8 mouse cellular contexts compared by ENCODE assay signal in the genomic region with DNA sequence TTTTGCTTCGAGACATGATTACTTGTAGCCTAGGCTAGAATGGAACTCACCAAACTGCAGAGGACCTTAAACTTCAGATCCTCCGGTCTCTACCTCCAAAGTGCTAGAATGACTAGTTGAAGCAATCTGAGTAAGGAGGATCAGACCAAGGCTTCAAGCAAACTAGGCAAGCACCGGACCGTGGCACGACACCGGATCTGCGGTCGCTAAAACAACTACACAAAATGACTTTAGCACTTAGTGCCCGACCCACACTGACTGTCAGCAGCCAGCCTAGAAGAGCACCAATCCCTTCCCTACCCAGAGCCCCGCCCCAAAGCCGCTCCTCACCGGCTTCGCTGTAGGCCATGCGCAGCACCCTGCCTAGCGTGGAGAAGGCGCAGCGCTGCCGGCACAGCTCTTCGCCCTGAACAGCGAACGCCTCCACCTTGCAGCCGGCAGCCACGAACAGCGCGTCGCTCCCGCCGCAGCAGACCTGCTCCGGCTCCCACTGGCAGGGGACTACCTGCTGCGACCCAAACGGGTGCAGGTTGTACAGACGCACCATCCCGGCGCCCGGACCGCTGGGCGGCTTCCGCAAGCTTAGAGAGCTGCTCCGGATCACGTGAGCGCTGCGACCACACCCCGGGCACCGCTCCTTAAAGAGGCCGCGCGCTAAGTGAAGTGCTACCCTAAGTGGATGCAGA. TPM values are rescaled to one million over a fixed set of nuclear protein-coding genes. Genes with fewer than 3 reads are reported as not detected.
A peak's percentile ranks its signal among the peaks of the same experiment; 100 is the strongest.
DNase-seq lines count a peak whose midpoint lies in the region; ATAC-seq and TF ChIP-seq lines count a peak whose summit lies in the region.

TSS of gene Hps3 (minus strand) at position 597 of the 686 bp plus-strand sequence.

- DNase-seq in 3134 (ENCODE audit: extremely low read depth, insufficient read length, low spot score) = peak; percentile 97
- peak; percentile 91 to 94 for DNase-seq in adrenal gland, postnatal 36 days
- DNase-seq in heart, adult 2 months = peak; percentile 91 to 94
- DNase-seq in kidney, adult 9 months = peak; percentile 93
- DNase-seq in limb, embryonic 14.5 days (ENCODE audit: low spot score) = peak; percentile 85
- peak; percentile 86 for DNase-seq in midbrain, postnatal 0 days (ENCODE audit: low spot score)
- DNase-seq in spleen, postnatal 14 days (ENCODE audit: low spot score in 2 of 2) = peak; percentile 72 to 76

- TF ChIP-seq CTCF in heart, adult 2 months (IDR thresholded peaks at IDR 0.05) = peak; percentile 28; the same call in 1 of the 2 replicates
- TF ChIP-seq CTCF in midbrain, postnatal 0 days (IDR thresholded peaks at IDR 0.05) = no peak; the same call in 1 of the 2 replicates

- peak within 1 kb of the TSS; percentile 74 for H3K9ac ChIP-seq in embryonic facial prominence, embryonic 13.5 days
- peak within 1 kb of the TSS; percentile 87 for H3K9ac ChIP-seq in heart, adult 2 months (ENCODE audit: low read depth, low read length)
- H3K9ac ChIP-seq in limb, embryonic 14.5 days (ENCODE audit: low read depth, low read length, severe bottlenecking) = peak within 1 kb of the TSS; percentile 62
- H3K9ac ChIP-seq in midbrain, postnatal 0 days (replicated peaks; ENCODE audit: low read length, poor library complexity, severe bottlenecking) = peak within 1 kb of the TSS; percentile 64

- H3K9me3 ChIP-seq in embryonic facial prominence, embryonic 13.5 days = no peaks in the 10 kb centered on the region
- no peaks in the 10 kb centered on the region for H3K9me3 ChIP-seq in limb, embryonic 14.5 days (ENCODE audit: control insufficient read depth, low read length)
- H3K9me3 ChIP-seq in midbrain, postnatal 0 days (ENCODE audit: low read length) = no peaks in the 10 kb centered on the region

- TF ChIP-seq POLR2A in heart, adult 2 months (IDR thresholded peaks at IDR 0.05; ENCODE audit: insufficient read depth, low read depth, low read length) = peak; percentile 83
- TF ChIP-seq POLR2A in limb, embryonic 14.5 days (IDR thresholded peaks at IDR 0.05; ENCODE audit: borderline replicate concordance, extremely low read depth, insufficient read depth, insufficient read length) = no peak

- H3K4me1 ChIP-seq in embryonic facial prominence, embryonic 13.5 days = peaks cover 11% of the 10 kb centered on the region
- peaks cover 7% of the 10 kb centered on the region for H3K4me1 ChIP-seq in heart, adult 2 months (ENCODE audit: control insufficient read depth, insufficient read depth, low read length)
- peaks cover 7% of the 10 kb centered on the region for H3K4me1 ChIP-seq in limb, embryonic 14.5 days (ENCODE audit: control insufficient read depth, insufficient read depth, low read length)
- H3K4me1 ChIP-seq in midbrain, postnatal 0 days (ENCODE audit: insufficient read depth, low read length) = peaks cover 7% of the 10 kb centered on the region; the same call in 1 of the 2 replicates

- under 1% methylated on average over 47 of the region's 47 CpGs for WGBS in embryonic facial prominence, embryonic 13.5 days
- under 1% methylated on average over 47 of the region's 47 CpGs for WGBS in heart, adult 2 months
- under 1% methylated on average over 38 of the region's 47 CpGs for WGBS in limb, embryonic 14.5 days
- WGBS in midbrain, postnatal 0 days = under 1% methylated on average over 47 of the region's 47 CpGs

- peak within 1 kb of the TSS; percentile 82 for H3K4me3 ChIP-seq in embryonic facial prominence, embryonic 13.5 days
- H3K4me3 ChIP-seq in heart, adult 2 months = peak within 1 kb of the TSS; percentile 91
- H3K4me3 ChIP-seq in limb, embryonic 14.5 days (replicated peaks; ENCODE audit: low read length) = peak within 1 kb of the TSS; percentile 78
- H3K4me3 ChIP-seq in midbrain, postnatal 0 days (ENCODE audit: low read depth, low read length) = peak within 1 kb of the TSS; percentile 90

- intact Hi-C loops in heart, adult 2 months (cut with DNase I) = loop anchor here (2.0 to 10.0 kb wide), 4 partner anchors 22 to 870 kb away; partner anchors contain the start of genes 1700064H15Rik, Gyg and Hltf

- no peaks in the 10 kb centered on the region for H3K27me3 ChIP-seq in embryonic facial prominence, embryonic 13.5 days
- no peaks in the 10 kb centered on the region for H3K27me3 ChIP-seq in heart, adult 2 months (ENCODE audit: control insufficient read depth, insufficient read depth, low read length)
- no peaks in the 10 kb centered on the region for H3K27me3 ChIP-seq in limb, embryonic 14.5 days (ENCODE audit: control insufficient read depth, insufficient read depth, low read length)
- H3K27me3 ChIP-seq in midbrain, postnatal 0 days (ENCODE audit: insufficient read depth, low read length) = no peaks in the 10 kb centered on the region

- H3K27ac ChIP-seq in embryonic facial prominence, embryonic 13.5 days = peak within 1 kb of the TSS; percentile 57; the same call in 1 of the 2 replicates
- peak within 1 kb of the TSS; percentile 83 for H3K27ac ChIP-seq in heart, adult 2 months
- H3K27ac ChIP-seq in limb, embryonic 14.5 days (replicated peaks; ENCODE audit: low read depth, low read length) = no peak within 1 kb of the TSS; the same call in 1 of the 2 replicates
- H3K27ac ChIP-seq in midbrain, postnatal 0 days (ENCODE audit: low read depth, low read length) = peak within 1 kb of the TSS; percentile 62

- 0 out of 2 replicates have a peak, but pooled peaks have one; percentile 10 for TF ChIP-seq EP300 in heart, adult 2 months (IDR thresholded peaks at IDR 0.05; ENCODE audit: insufficient read depth, low read depth, low read length)

- no peaks in the 10 kb centered on the region for H3K36me3 ChIP-seq in embryonic facial prominence, embryonic 13.5 days
- H3K36me3 ChIP-seq in heart, adult 2 months (ENCODE audit: control insufficient read depth, insufficient read depth, low read length) = peaks cover 5% of the 10 kb centered on the region
- H3K36me3 ChIP-seq in limb, embryonic 14.5 days (ENCODE audit: control insufficient read depth, insufficient read depth, low read length) = no peaks in the 10 kb centered on the region
- H3K36me3 ChIP-seq in midbrain, postnatal 0 days (ENCODE audit: insufficient read depth, low read length) = no peaks in the 10 kb centered on the region

- peak within 1 kb of the TSS; percentile 80 for H3K4me2 ChIP-seq in embryonic facial prominence, embryonic 13.5 days
- peak within 1 kb of the TSS; percentile 78 for H3K4me2 ChIP-seq in limb, embryonic 14.5 days (replicated peaks; ENCODE audit: low read depth, low read length, severe bottlenecking)
- peak within 1 kb of the TSS; percentile 76 for H3K4me2 ChIP-seq in midbrain, postnatal 0 days (ENCODE audit: low read depth, low read length, poor library complexity, severe bottlenecking)

- H3K79me2 ChIP-seq in heart, adult 2 months (replicated peaks; ENCODE audit: control insufficient read depth, insufficient read depth, low read length) = no peaks in the 10 kb centered on the region; the same call in 1 of the 2 replicates

- ATAC-seq in embryonic facial prominence, embryonic 13.5 days (ENCODE audit: insufficient number of reproducible peaks, insufficient read depth, low FRiP score, low TSS enrichment, low read depth) = peak; percentile 98
- peak; percentile 99 for ATAC-seq in limb, embryonic 14.5 days (ENCODE audit: low FRiP score, low read depth)
- ATAC-seq in midbrain, postnatal 0 days (ENCODE audit: low FRiP score) = peak; percentile 97

RNA-seq across cellular contexts. Expression of gene Hps3, which starts in this region (rescaled TPM):
- total RNA-seq in adrenal gland, postnatal 36 days (2021) = 10 to 100 TPM; 12.9 to 13.2 TPM
- polyA plus RNA-seq in embryonic facial prominence, embryonic 13.5 days (2015; fragmentation: Nextera tagmentation; extraction: Ambion mirVana) = 9.7 and 11.0 TPM in 2 replicates
- total RNA-seq in heart, adult 2 months (2021) = 1 to 10 TPM; 7.1 to 8.3 TPM
- polyA plus RNA-seq in heart, adult 2 months (2012; rRNA removed) = 5.9 and 7.7 TPM in 2 replicates
- 11.2 and 13.1 TPM in 2 replicates for polyA plus RNA-seq in limb, embryonic 14.5 days (2012; rRNA removed)
- 8.3 and 11.1 TPM in 2 replicates for polyA plus RNA-seq in limb, embryonic 14.5 days (2014; fragmentation: Nextera tagmentation; extraction: Ambion mirVana)
- 16.3 and 18.5 TPM in 2 replicates for total RNA-seq in midbrain, postnatal 0 days (2014; rRNA removed)
- polyA plus RNA-seq in midbrain, postnatal 0 days (2015; fragmentation: Nextera tagmentation; extraction: Ambion mirVana) = 8.4 and 9.3 TPM in 2 replicates
